Mouse (Mus musculus) thymus, adult 18-20 months (tissue): ENCODE results near the gene 4833439L19Rik.

Experiments
- DNase-seq, 2 experiments: peaks; one replicate each; pipeline ENCODE4 v3.0.0; 2022; ENCODE audit warnings: mixed read lengths in 2 of 2

4833439L19Rik gene

GRCm38 (mm10) chr13:54504611-54505260, 60.5 kb downstream of the 4833439L19Rik start:
- peak in 1 of 2 experiments; percentile 19 for DNase-seq

- DNase-seq = peak; percentile 67 to 71
These were observed 61.4 kb downstream of the 4833439L19Rik start, which contains the start of gene Simc1 for GRCm38 (mm10) chr13:54503604-54504521. TSS of gene Simc1 (plus strand) at chr13:54503779.

GRCm38 (mm10) chr13:54503278-54503603, 62.0 kb downstream of the 4833439L19Rik start:
- no peak for DNase-seq

GRCm38 (mm10) chr13:54501957-54502690, 63.1 kb downstream of the 4833439L19Rik start:
- DNase-seq = no peak

DNA sequence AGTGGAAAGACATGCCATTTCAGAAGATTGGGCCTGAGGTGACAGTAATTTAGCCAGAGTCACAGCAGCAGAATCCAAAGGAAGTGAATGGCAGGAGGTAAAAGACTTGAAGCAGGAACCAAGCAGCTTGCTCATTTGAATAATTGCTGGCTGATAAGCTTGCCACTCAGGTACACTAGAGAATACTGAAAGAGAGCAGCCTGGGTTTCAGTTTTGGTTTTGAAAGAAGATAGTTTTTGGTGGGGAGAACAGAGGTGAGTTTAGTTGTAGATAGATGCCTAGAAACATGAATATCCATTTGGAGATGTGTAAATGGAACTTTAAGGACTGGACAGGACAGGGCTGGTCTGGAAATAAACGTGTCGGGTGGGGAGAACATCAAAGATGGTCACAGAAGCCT, 63.9 kb downstream of the 4833439L19Rik start:
- no peak for DNase-seq
